Mouse (Mus musculus): Measurements from ENCODE around the gene Vmn2r92.
"Not testable (repeated sequence)": the region's sequence is repeated elsewhere in the genome, so short reads cannot be mapped to it uniquely, and the experiment has no call there.

Gene Vmn2r92

GRCm38 (mm10) chr17:18151587-18151986 lies at the start of gene Vmn2r92:
Vmn2r92 (plus strand) TSS chr17:18151887.
- DNase-seq (ENCODE audit: low spot score) = not testable (repeated sequence)

GRCm38 (mm10) chr17:18102265-18102664 lies 49.4 kb upstream of the Vmn2r92 start:
- not testable (repeated sequence) for DNase-seq (ENCODE audit: low spot score)

GRCm38 (mm10) chr17:18161194-18161593 lies 9.5 kb downstream of the Vmn2r92 start:
- DNase-seq (ENCODE audit: low spot score) = not testable (repeated sequence)

GRCm38 (mm10) chr17:18189732-18190131 lies 38.0 kb downstream of the Vmn2r92 start:
- no peak for DNase-seq (ENCODE audit: low spot score)

- no peak for DNase-seq (ENCODE audit: low spot score)
Observed at GRCm38 (mm10) chr17:18221300-18221699, 69.6 kb downstream of the Vmn2r92 start.

- DNase-seq (ENCODE audit: low spot score) = no peak
Observed at GRCm38 (mm10) chr17:18231996-18232395, 80.3 kb downstream of the Vmn2r92 start.

- no peak for DNase-seq (ENCODE audit: low spot score)
Observed at GRCm38 (mm10) chr17:18236931-18237330, 85.2 kb downstream of the Vmn2r92 start.

Data from testis, postnatal 14 days (tissue).